Mouse (Mus musculus) kidney, postnatal 0 days (tissue): ENCODE measurements at regions not wholly inside any gene's neighbourhood (a gene's known extent, or its start where the extent isn't known, plus 50 kb on each side); places are given as distances from the start of the nearest gene placed in this dataset.

ENCODE experiments used
- ATAC-seq: fragments of 200-750 bp; cut with Nextera tagmentation; replicated peaks from 2 replicates; pipeline ENCODE4 v1.8.0; 2017; ENCODE audit warnings: low read depth, moderate number of reproducible peaks, moderate TSS enrichment, moderate library complexity; ENCODE audit not compliant: low FRiP score
- DNase-seq: peaks from one replicate; pipeline ENCODE4 v3.0.0-alpha.2; 2016; ENCODE audit warnings: low spot score
- H3K27ac ChIP-seq: fragments of 300-500 bp; sonication (generic); 2 replicates; pipeline ENCODE4 v1.5.1; 2014; ENCODE audit warnings: mild to moderate bottlenecking
- H3K27me3 ChIP-seq: fragments of 300-500 bp; sonication (generic); 2 replicates; pipeline ENCODE4 v1.6.1; 2014; ENCODE audit warnings: low read length, mixed read lengths; ENCODE audit not compliant: insufficient read depth
- H3K36me3 ChIP-seq: fragments of 300-500 bp; sonication (generic); 2 replicates; pipeline ENCODE4 v1.6.1; 2014; ENCODE audit warnings: low read length, mixed read lengths; ENCODE audit not compliant: insufficient read depth
- H3K4me1 ChIP-seq: fragments of 300-500 bp; sonication (generic); replicated peaks from 2 replicates; pipeline ENCODE4 v1.6.1; 2014; ENCODE audit warnings: antibody characterized with exemption, low read length, mixed read lengths; ENCODE audit not compliant: insufficient read depth
- H3K4me2 ChIP-seq: fragments of 300-500 bp; sonication (generic); 2 replicates; pipeline ENCODE4 v1.6.1; 2014; ENCODE audit warnings: mild to moderate bottlenecking, low read length, moderate library complexity, mixed read lengths
- H3K4me3 ChIP-seq: fragments of 300-500 bp; sonication (generic); replicated peaks from 2 replicates; pipeline ENCODE4 v1.5.1; 2014; ENCODE audit warnings: low read depth, low read length
- H3K9ac ChIP-seq: fragments of 300-500 bp; sonication (generic); 2 replicates; pipeline ENCODE4 v1.6.1; 2014; ENCODE audit warnings: low read depth, low read length
- H3K9me3 ChIP-seq: fragments of 300-500 bp; sonication (generic); replicated peaks from 2 replicates; pipeline ENCODE4 v1.6.1; 2016; ENCODE audit warnings: low read length, inconsistent platforms, mixed read lengths
- CTCF ChIP-seq: IDR thresholded peaks from 2 replicates; pipeline ENCODE4 v1.5.1; 2016; ENCODE audit warnings: antibody characterized with exemption, low read depth, mild to moderate bottlenecking, moderate library complexity
- WGBS: fragments of 180-500 bp; shearing (Covaris S2); extraction: QIAGEN DNeasy Blood & Tissue Kit; methylation state at CpG from one replicate; pipeline ENCODE4 v1.1.7; 2014; 5-methylcytosine and 5-hydroxymethylcytosine counted together

DNA sequence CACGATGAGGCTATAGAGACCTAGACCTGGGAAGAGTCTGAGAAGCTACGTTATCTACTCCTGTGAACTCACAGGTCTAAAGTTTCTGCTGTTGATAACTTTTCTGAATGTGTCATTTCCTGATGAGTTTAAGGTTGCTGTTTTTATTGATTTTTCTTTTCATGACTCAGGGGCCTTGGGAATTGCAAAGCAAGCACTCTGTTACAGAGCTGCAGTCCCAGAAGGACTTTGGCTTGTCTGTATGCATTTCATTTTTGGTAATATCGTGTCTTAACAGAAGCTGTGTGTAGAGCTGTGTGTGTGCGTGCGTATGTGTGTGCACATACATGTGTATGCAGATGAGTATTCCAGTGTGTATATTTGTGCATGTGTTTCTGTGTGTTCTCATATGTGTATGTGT, 201.2 kb downstream of the Irs2 start:
- no peak overlapping the region for H3K4me2 ChIP-seq
- no peak overlapping the region for H3K27ac ChIP-seq
- no peak for ATAC-seq
- H3K27me3 ChIP-seq, result no peaks in the 10 kb centered on the region
- no peak for DNase-seq
- TF ChIP-seq CTCF, result no peak
- H3K9me3 ChIP-seq, result no peaks in the 10 kb centered on the region
- no peak overlapping the region for H3K9ac ChIP-seq
- H3K4me3 ChIP-seq, result no peak overlapping the region
- WGBS, result 97% methylated on average over 5 of the region's 5 CpGs
- no peaks in the 10 kb centered on the region for H3K4me1 ChIP-seq
- no peaks in the 10 kb centered on the region for H3K36me3 ChIP-seq

DNA sequence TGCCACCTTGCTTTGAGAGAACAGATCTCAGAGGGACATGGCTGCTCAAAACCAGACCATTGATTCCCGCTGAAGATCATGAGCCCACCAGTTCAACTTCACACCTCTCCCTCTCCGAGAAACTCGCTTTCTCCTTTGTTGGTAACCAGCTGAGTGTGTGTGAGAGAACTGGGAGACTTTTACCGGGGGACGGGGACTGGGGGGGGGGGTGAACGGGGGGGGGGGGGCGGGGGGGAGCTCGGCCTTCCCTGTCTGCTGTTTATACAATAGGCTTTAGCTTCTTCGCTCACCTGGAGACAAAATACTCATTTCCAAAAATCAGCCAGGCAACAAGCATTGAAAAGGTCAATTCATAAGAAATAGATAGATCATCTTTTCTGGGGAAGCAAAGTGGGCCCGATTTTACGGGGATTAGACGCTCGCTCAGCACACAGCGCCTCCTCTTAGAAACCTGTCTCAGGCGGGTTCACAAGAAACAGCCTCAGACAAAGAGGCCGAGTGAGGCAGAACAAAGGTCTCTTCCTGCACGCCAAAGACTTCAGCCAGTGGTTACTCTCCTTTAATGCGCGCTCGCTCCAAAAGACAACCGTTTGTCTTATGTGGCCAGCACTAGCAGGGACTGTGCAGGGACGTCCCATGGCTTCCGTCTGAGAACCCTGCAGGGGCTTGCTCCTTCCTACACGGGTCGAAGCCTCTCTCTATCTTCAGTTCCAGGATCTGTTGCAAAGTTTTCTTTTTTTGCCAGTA, 202.7 kb downstream of the Irs2 start:
- ATAC-seq (no peak), DNase-seq (peak; percentile 19)
- 13% methylated on average over 22 of the region's 25 CpGs for WGBS
- no peak for TF ChIP-seq CTCF
- Histone ChIP-seq H3K27me3 (no peaks in the 10 kb centered on the region), H3K4me3 (no peak overlapping the region), H3K36me3 (no peaks in the 10 kb centered on the region), H3K9ac (0 out of 2 replicates have a peak overlapping the region, but pooled peaks have one; percentile 10), H3K4me1 (no peaks in the 10 kb centered on the region), H3K9me3 (no peaks in the 10 kb centered on the region), H3K27ac (no peak overlapping the region), H3K4me2 (0 out of 2 replicates have a peak overlapping the region, but pooled peaks have one; percentile 13)

DNA sequence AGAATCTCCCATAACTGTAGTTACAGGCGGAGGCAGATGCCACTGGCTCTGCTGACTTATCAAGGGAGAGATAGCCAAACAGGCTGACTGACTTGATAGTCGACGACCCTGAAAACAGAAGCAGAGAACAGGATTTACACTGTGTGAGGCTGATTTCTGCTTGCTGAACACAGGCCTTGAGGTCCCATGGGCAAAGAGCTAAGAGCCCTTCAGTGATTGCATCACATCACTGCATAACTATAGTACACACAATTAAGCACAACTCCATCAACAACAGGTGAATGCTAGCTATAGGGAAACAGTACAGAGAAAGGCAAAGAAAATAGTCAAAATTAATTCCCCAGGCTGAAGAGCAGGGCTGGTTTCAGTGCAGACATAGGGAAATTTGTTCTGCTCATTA, 203.3 kb downstream of the Irs2 start:
- 65% methylated on average over 3 of the region's 3 CpGs for WGBS
- no peak for ATAC-seq

DNA sequence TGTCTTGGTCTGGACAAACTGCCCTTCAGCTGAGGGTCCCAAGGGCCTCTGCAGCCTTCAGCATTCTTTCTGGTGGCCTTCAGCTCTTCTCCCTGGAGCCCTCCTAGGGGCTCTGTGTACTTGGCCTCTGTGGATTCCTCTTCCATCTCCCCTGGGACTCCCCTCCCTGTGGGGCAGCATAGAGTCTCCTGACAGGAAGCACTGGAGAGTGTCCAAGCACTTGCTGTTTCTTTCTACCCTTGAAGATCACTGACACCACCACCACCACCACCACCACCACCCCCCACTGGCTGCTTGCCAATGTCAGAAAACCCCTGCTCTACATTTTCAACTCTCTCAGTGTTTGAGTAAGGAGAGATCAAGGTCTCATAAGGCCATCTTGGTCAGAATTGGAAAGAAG, 206.3 kb downstream of the Irs2 start:
- no peak overlapping the region for H3K4me2 ChIP-seq
- no peak for TF ChIP-seq CTCF
- no peak overlapping the region for H3K27ac ChIP-seq
- H3K4me1 ChIP-seq, result no peaks in the 10 kb centered on the region
- no peak overlapping the region for H3K4me3 ChIP-seq
- ATAC-seq, result no peak
- no peaks in the 10 kb centered on the region for H3K36me3 ChIP-seq
- no peaks in the 10 kb centered on the region for H3K27me3 ChIP-seq
- DNase-seq, result no peak
- no peak overlapping the region for H3K9ac ChIP-seq
- no peaks in the 10 kb centered on the region for H3K9me3 ChIP-seq

More for the DNA sequence above, 203.3 kb downstream of the Irs2 start:
- no peaks in the 10 kb centered on the region for H3K36me3 ChIP-seq
- no peak overlapping the region for H3K27ac ChIP-seq
- TF ChIP-seq CTCF, result no peak
- no peak overlapping the region for H3K4me2 ChIP-seq
- H3K4me3 ChIP-seq, result no peak overlapping the region
- H3K9ac ChIP-seq, result no peak overlapping the region
- DNase-seq, result no peak
- H3K27me3 ChIP-seq, result no peaks in the 10 kb centered on the region
- H3K4me1 ChIP-seq, result no peaks in the 10 kb centered on the region
- H3K9me3 ChIP-seq, result no peaks in the 10 kb centered on the region

DNA sequence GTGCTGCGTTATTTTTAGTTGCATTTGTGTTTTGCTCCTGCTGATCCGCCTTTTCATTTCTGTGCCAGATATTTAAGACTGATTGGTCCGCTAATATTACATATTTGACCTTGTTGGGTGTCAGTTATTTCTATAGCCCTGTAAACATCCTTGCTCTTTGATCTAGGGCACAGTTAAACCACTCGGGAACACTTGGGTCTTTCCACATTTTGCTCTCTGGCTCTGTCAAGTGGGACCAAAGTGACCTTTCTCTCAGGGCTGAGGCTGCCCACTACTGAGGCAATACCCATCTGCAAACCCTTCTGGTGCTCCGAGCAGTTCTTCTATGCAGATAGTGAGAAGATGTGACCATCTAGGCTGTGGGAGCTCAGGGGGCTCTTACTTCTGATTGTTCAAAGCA, 206.7 kb downstream of the Irs2 start:
- 71% methylated on average over 5 of the region's 5 CpGs for WGBS

DNA sequence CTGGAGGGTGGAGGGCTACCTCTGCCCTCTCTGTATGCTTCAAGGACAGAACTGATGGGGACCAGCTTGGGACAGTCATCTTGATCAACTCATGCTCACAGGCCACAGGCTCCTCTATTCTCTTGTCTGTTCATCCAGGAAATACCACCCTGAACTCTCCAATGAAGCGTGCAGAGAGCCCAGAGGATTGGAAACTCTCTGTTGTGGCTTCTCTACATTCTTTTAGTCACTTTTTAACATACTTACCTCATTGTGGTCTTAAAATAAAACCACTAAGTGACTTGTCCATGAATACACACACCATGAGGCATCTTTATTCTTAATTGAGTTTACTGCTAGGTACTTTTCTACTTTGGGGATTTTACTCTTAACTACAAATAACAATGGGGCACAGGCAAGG, 209.8 kb downstream of the Irs2 start:
- H3K9ac ChIP-seq, result no peak overlapping the region
- no peaks in the 10 kb centered on the region for H3K9me3 ChIP-seq
- no peak overlapping the region for H3K27ac ChIP-seq
- H3K4me1 ChIP-seq, result no peaks in the 10 kb centered on the region
- no peaks in the 10 kb centered on the region for H3K27me3 ChIP-seq
- H3K36me3 ChIP-seq, result no peaks in the 10 kb centered on the region
- no peak for ATAC-seq
- no peak overlapping the region for H3K4me3 ChIP-seq
- H3K4me2 ChIP-seq, result no peak overlapping the region
- no peak for TF ChIP-seq CTCF
- WGBS, result 71% methylated on average over 1 of the region's 1 CpGs
- DNase-seq, result no peak

More for the DNA sequence above, 206.7 kb downstream of the Irs2 start:
- Histone ChIP-seq H3K4me2 (no peak overlapping the region), H3K4me1 (no peaks in the 10 kb centered on the region), H3K4me3 (no peak overlapping the region), H3K36me3 (no peaks in the 10 kb centered on the region), H3K27ac (no peak overlapping the region), H3K27me3 (no peaks in the 10 kb centered on the region), H3K9ac (no peak overlapping the region), H3K9me3 (no peaks in the 10 kb centered on the region)
- DNase-seq (no peak), ATAC-seq (no peak)
- TF ChIP-seq CTCF, result no peak
